Mouse (Mus musculus) gastrocnemius, adult 8-10 months (tissue): ENCODE measurements at regions not wholly inside any gene's neighbourhood (a gene's known extent, or its start where the extent isn't known, plus 50 kb on each side); places are given as distances from the start of the nearest gene placed in this dataset.
"Not testable (repeated sequence)": the region's sequence is repeated elsewhere in the genome, so short reads cannot be mapped to it uniquely, and the experiment has no call there.

Experiments used
- DNase-seq, 2 experiments: peaks; one replicate each; pipeline ENCODE4 v3.0.0; 2022; ENCODE audit warnings: low spot score in 2 of 2

- no peak for DNase-seq
Observed at GRCm38 (mm10) chr3:49686182-49686895, 70.8 kb downstream of the Pcdh18 start.

- no peak for DNase-seq
Observed at GRCm38 (mm10) chr3:49674921-49675320, 82.2 kb downstream of the Pcdh18 start.

- DNase-seq: no peak
Observed at GRCm38 (mm10) chr3:49672685-49673184, 84.4 kb downstream of the Pcdh18 start.

- peak in 1 of 2 experiments; percentile 28 for DNase-seq
Observed at GRCm38 (mm10) chr3:49667543-49668338, 89.4 kb downstream of the Pcdh18 start.

- no peak for DNase-seq
Observed at GRCm38 (mm10) chr3:49666516-49666915, 90.6 kb downstream of the Pcdh18 start.

GRCm38 (mm10) chr3:49648895-49649175, 108.3 kb downstream of the Pcdh18 start:
- no peak for DNase-seq

- no peak for DNase-seq
Observed at GRCm38 (mm10) chr3:49648040-49648894, 108.9 kb downstream of the Pcdh18 start.

GRCm38 (mm10) chr3:49644993-49645392, 112.1 kb downstream of the Pcdh18 start:
- DNase-seq: no peak

- DNase-seq: no peak
Observed at GRCm38 (mm10) chr3:49643871-49644270, 113.3 kb downstream of the Pcdh18 start.

- DNase-seq: peak in 1 of 2 experiments; percentile 17
Observed at GRCm38 (mm10) chr3:49641966-49642758, 115.0 kb downstream of the Pcdh18 start.

- DNase-seq: no peak
Observed at GRCm38 (mm10) chr3:49641411-49641810, 115.7 kb downstream of the Pcdh18 start.

- no peak for DNase-seq
Observed at GRCm38 (mm10) chr3:49638601-49639000, 118.5 kb downstream of the Pcdh18 start.

GRCm38 (mm10) chr3:49636676-49637075, 120.4 kb downstream of the Pcdh18 start:
- no peak for DNase-seq

GRCm38 (mm10) chr3:49592706-49593451, 164.2 kb downstream of the Pcdh18 start:
- DNase-seq: peak in 1 of 2 experiments; percentile 4

- DNase-seq: no peak
Observed at GRCm38 (mm10) chr3:49590234-49590633, 166.9 kb downstream of the Pcdh18 start.

- no peak for DNase-seq
Observed at GRCm38 (mm10) chr3:49586531-49587168, 170.5 kb downstream of the Pcdh18 start.

GRCm38 (mm10) chr3:49585962-49586361, 171.2 kb downstream of the Pcdh18 start:
- not testable (repeated sequence) for DNase-seq

- no peak for DNase-seq
Observed at GRCm38 (mm10) chr3:49566769-49567729, 190.1 kb downstream of the Pcdh18 start.

- no peak for DNase-seq
Observed at GRCm38 (mm10) chr3:49527642-49528041, 229.5 kb downstream of the Pcdh18 start.
